In genomic region chr1:144355041-144355440, GRCm38 (mm10) we compare ENCODE assay signal across 25 mouse cellular contexts.
"Had no signal": no experiment of that assay in that cellular context is flagged by ENCODE, and none has a peak within 500 bp of the region (broad histone marks: within the 10 kb centered on the region; RNA-seq: fewer than 3 reads in every experiment).

No protein-coding gene starts in this region.

- H3K4me2 ChIP-seq: heart, embryonic 12.5 days; hindbrain, embryonic 12.5 days; hindbrain, embryonic 14.5 days; intestine, embryonic 15.5 days; limb, embryonic 13.5 days; limb, embryonic 15.5 days; liver, embryonic 12.5 days had no signal

- H3K9me3 ChIP-seq: heart, embryonic 10.5 days; heart, embryonic 12.5 days; hindbrain, embryonic 10.5 days; hindbrain, embryonic 12.5 days; intestine, embryonic 15.5 days; limb, embryonic 13.5 days; limb, embryonic 15.5 days; liver, embryonic 12.5 days had no signal

- H3K27me3 ChIP-seq: heart, embryonic 12.5 days; hindbrain, embryonic 12.5 days; intestine, embryonic 15.5 days; limb, embryonic 13.5 days; limb, embryonic 15.5 days; liver, embryonic 12.5 days had no signal

- ATAC-seq: hindbrain, embryonic 16.5 days; intestine, embryonic 15.5 days; intestine, postnatal 0 days; liver, embryonic 12.5 days had no signal

- H3K4me3 ChIP-seq: gastrocnemius, adult 2 months; heart, embryonic 10.5 days; heart, embryonic 12.5 days; hindbrain, embryonic 10.5 days; hindbrain, embryonic 12.5 days; intestine, embryonic 15.5 days; left cerebral cortex, adult 2 months; limb, embryonic 13.5 days; limb, embryonic 15.5 days; liver, embryonic 12.5 days had no signal

- H3K4me1 ChIP-seq: heart, embryonic 10.5 days; heart, embryonic 12.5 days; hindbrain, embryonic 10.5 days; hindbrain, embryonic 12.5 days; intestine, embryonic 15.5 days; limb, embryonic 13.5 days; limb, embryonic 15.5 days; liver, embryonic 12.5 days had no signal

- H3K27ac ChIP-seq: gastrocnemius, adult 2 months; heart, embryonic 10.5 days; hindbrain, embryonic 10.5 days; hindbrain, embryonic 12.5 days; hindbrain, embryonic 14.5 days; intestine, embryonic 15.5 days; kidney, postnatal 0 days; left cerebral cortex, adult 2 months; limb, embryonic 13.5 days; limb, embryonic 15.5 days; liver, embryonic 12.5 days; liver, embryonic 14.5 days had no signal

- H3K9ac ChIP-seq: heart, embryonic 12.5 days; hindbrain, embryonic 12.5 days; hindbrain, embryonic 14.5 days; intestine, embryonic 15.5 days; limb, embryonic 13.5 days; limb, embryonic 15.5 days; liver, embryonic 12.5 days; liver, embryonic 14.5 days had no signal

- DNase-seq: gastrocnemius, adult 2 months; gastrocnemius, postnatal 10 days; gastrocnemius, postnatal 25 days; heart, adult 18-20 months; heart, postnatal 10 days; heart, postnatal 4 days; kidney, adult 18-20 months; kidney, adult 8-10 months; kidney, postnatal 14 days; kidney, postnatal 36 days; left cerebral cortex, postnatal 4 days had no signal

- H3K36me3 ChIP-seq: heart, embryonic 10.5 days; heart, embryonic 12.5 days; hindbrain, embryonic 10.5 days; hindbrain, embryonic 12.5 days; intestine, embryonic 15.5 days; limb, embryonic 13.5 days; limb, embryonic 15.5 days; liver, embryonic 12.5 days had no signal
